Mouse (Mus musculus): ENCODE measurements around the gene Ccdc120. TPM values are rescaled to one million over a fixed set of nuclear protein-coding genes. Genes with fewer than 3 reads are reported as not detected.

Ccdc120 gene
- 17.7 and 22.4 TPM in 2 replicates for polyA plus RNA-seq (2015; fragmentation: Nextera tagmentation; extraction: Ambion mirVana)

- H3K9me3 ChIP-seq, result no peaks in the 10 kb centered on the region
- H3K4me3 ChIP-seq, result peak within 1 kb of the TSS; percentile 60
- H3K36me3 ChIP-seq, result no peaks in the 10 kb centered on the region
- peak within 1 kb of the TSS; percentile 60 for H3K4me2 ChIP-seq
- H3K27me3 ChIP-seq, result no peaks in the 10 kb centered on the region
- peak within 1 kb of the TSS; percentile 77 for H3K9ac ChIP-seq
- peaks cover 6% of the 10 kb centered on the region; the same call in 1 of the 2 replicates for H3K4me1 ChIP-seq
- H3K27ac ChIP-seq, result no peak within 1 kb of the TSS
- ATAC-seq (ENCODE audit: insufficient number of reproducible peaks, insufficient read depth, low FRiP score, low TSS enrichment, low read depth), result peak; percentile 74
- 21% methylated on average over 42 of the region's 56 CpGs for WGBS
Observed at GRCm38 (mm10) chrX:7750432-7751116, at the start of gene Ccdc120. Gene Ccdc120, minus strand, starts transcription at chrX:7750905.

DNA sequence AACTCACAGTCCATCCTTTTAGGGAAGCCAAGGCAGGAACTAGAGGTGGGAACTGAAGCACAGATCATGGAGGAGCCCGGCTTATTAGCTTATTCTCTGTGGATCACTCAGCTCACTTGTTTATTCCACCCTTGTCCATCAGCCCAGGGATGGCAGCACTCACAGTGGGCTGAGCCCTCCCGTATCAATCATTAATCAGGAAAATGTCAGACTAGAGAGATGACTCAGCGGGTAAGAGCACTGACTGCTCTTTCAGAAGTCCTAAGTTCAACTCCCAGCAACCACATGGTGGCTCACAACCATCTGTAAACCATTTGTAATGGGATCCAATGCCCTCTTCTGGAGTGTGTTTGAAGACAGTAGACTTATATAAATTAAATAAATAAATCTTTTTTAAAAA lies 46.6 kb upstream of the Ccdc120 start:
- no peak overlapping the region for H3K4me2 ChIP-seq
- ATAC-seq (ENCODE audit: insufficient number of reproducible peaks, insufficient read depth, low FRiP score, low TSS enrichment, low read depth), result no peak
- 77% methylated on average over 3 of the region's 3 CpGs for WGBS

DNA sequence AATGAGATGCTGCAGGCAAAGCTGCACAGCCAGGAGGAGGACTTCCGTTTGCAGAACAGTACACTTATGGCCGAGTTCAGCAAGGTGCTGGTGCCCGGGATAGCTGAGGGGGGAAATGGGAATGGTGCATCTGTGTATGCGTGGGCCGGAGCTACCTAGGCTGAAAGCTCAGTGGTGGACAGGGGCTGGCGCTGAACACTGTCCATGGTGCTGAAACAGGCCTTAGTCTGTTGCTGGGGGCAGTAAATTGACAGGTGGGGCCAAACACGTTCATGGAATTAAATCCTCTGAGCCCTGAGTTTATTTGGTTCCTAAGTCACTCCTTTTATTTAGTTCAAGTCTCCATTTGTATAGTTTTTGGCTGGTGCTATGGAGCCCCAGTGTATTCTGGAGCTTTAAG lies 44.3 kb upstream of the Ccdc120 start:
- Histone ChIP-seq H3K27ac (no peak overlapping the region), H3K36me3 (peaks cover 14% of the 10 kb centered on the region), H3K27me3 (no peaks in the 10 kb centered on the region), H3K9me3 (no peaks in the 10 kb centered on the region), H3K4me3 (no peak overlapping the region), H3K9ac (no peak overlapping the region), H3K4me1 (peaks cover 4% of the 10 kb centered on the region), H3K4me2 (no peak overlapping the region)
- no peak for ATAC-seq (ENCODE audit: insufficient number of reproducible peaks, insufficient read depth, low FRiP score, low TSS enrichment, low read depth)
- 28% methylated on average over 7 of the region's 7 CpGs for WGBS

More for the DNA sequence above, 46.6 kb upstream of the Ccdc120 start:
- Histone ChIP-seq H3K9me3 (no peaks in the 10 kb centered on the region), H3K9ac (no peak overlapping the region), H3K4me3 (no peak overlapping the region), H3K27ac (no peak overlapping the region), H3K27me3 (no peaks in the 10 kb centered on the region), H3K36me3 (peaks cover 25% of the 10 kb centered on the region), H3K4me1 (no peaks in the 10 kb centered on the region)

DNA sequence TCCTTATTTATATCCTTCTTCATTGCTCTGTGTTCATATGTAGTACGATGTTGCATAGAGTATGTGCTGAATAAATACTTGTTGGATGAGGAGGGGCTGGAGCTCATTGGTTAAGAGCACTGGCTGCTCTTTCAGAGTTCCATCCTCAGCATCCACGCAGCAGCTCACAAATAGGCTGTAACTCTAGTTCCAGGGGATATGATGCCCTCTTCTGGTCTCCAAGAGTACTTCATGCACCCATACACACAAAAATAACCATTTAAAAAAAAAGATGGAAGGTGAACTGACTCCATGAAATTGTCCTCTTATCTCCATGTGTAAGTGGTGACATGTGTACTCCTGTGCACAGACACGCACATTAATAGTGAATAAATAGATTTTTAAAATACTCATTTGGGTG lies 42.7 kb upstream of the Ccdc120 start:
- peaks cover 5% of the 10 kb centered on the region; the same call in 1 of the 2 replicates for H3K36me3 ChIP-seq
- H3K9me3 ChIP-seq, result no peaks in the 10 kb centered on the region
- H3K4me1 ChIP-seq, result peaks cover 4% of the 10 kb centered on the region
- no peak overlapping the region for H3K27ac ChIP-seq
- H3K4me3 ChIP-seq, result no peak overlapping the region
- 57% methylated on average over 3 of the region's 3 CpGs for WGBS
- H3K4me2 ChIP-seq, result no peak overlapping the region
- no peak for ATAC-seq (ENCODE audit: insufficient number of reproducible peaks, insufficient read depth, low FRiP score, low TSS enrichment, low read depth)
- no peaks in the 10 kb centered on the region for H3K27me3 ChIP-seq
- H3K9ac ChIP-seq, result no peak overlapping the region

DNA sequence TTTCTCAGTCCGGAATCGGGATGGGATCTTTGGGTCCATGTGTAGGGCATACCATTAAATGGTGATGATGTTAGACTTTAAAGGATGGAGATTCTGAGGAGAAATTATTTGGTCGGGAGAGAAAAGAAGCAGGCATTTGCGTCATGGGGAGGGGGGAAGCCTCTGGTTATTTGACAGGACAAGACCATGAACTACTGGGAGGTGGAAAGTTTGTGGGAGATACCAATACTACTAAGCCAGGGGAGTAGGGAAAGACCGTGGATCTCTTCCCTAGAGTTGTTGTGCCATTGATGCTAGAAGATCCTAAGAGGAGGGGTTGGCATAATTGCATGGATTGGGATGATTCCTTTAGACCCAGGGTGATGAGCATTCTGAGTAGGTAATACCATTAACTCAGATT lies 39.6 kb upstream of the Ccdc120 start:
- 29% methylated on average over 5 of the region's 5 CpGs for WGBS
- peak overlapping the region; percentile 55 for H3K4me3 ChIP-seq
- H3K9ac ChIP-seq, result peak overlapping the region; percentile 69
- H3K27me3 ChIP-seq, result no peaks in the 10 kb centered on the region
- H3K36me3 ChIP-seq, result peaks cover 5% of the 10 kb centered on the region; the same call in 1 of the 2 replicates
- H3K9me3 ChIP-seq, result no peaks in the 10 kb centered on the region
- H3K4me2 ChIP-seq, result peak overlapping the region; percentile 63
- no peak for ATAC-seq (ENCODE audit: insufficient number of reproducible peaks, insufficient read depth, low FRiP score, low TSS enrichment, low read depth)
- H3K27ac ChIP-seq, result no peak overlapping the region
- peaks cover 4% of the 10 kb centered on the region for H3K4me1 ChIP-seq

DNA sequence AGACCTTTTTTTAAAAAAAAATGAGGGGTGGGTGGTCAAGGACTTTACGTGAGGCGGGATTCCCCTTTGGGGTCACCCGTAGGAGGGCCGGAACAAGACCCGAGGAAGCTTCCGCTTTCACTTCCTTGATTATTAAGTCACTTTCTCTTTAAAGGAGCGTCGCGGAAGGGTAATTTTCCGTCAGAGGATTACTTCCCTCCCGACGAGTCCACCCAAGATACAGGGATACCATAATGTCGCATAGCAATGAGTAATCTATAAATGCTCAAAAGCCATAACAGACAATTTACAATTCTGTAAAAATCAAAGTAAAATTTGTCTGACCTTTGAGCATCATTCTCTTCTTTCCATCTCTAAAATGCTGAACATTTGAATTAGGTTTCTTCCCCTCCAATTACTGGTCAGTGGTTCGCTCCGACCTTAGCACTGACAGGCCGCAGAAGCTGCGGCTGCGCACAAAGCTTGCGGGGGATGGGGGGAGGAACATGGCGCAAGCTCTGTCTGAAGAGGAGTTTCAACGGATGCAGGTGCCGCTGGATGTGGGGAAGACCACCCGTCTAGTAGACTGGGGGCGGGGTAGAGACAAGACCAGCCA lies 38.9 kb upstream of the Ccdc120 start, which contains the start of gene Gripap1:
Gene Gripap1, plus strand, starts transcription at position 224 of the 595 bp plus-strand sequence.
- Histone ChIP-seq H3K4me2 (peak within 1 kb of the TSS; percentile 63), H3K27me3 (no peaks in the 10 kb centered on the region), H3K27ac (no peak within 1 kb of the TSS), H3K9me3 (no peaks in the 10 kb centered on the region), H3K36me3 (peaks cover 5% of the 10 kb centered on the region; the same call in 1 of the 2 replicates), H3K4me1 (peaks cover 4% of the 10 kb centered on the region), H3K4me3 (peak within 1 kb of the TSS; percentile 55), H3K9ac (peak within 1 kb of the TSS; percentile 69)
- peak; percentile 72; the same call in 1 of the 2 replicates for ATAC-seq (ENCODE audit: insufficient number of reproducible peaks, insufficient read depth, low FRiP score, low TSS enrichment, low read depth)
- 18% methylated on average over 24 of the region's 24 CpGs for WGBS

- no peaks in the 10 kb centered on the region for H3K9me3 ChIP-seq
- H3K4me1 ChIP-seq, result no peaks in the 10 kb centered on the region
- H3K4me2 ChIP-seq, result no peak overlapping the region
- no peak overlapping the region for H3K9ac ChIP-seq
- H3K4me3 ChIP-seq, result no peak overlapping the region
- no peak overlapping the region for H3K27ac ChIP-seq
- no peak for ATAC-seq (ENCODE audit: insufficient number of reproducible peaks, insufficient read depth, low FRiP score, low TSS enrichment, low read depth)
- WGBS, result 74% methylated on average over 4 of the region's 4 CpGs
- H3K36me3 ChIP-seq, result no peaks in the 10 kb centered on the region
- H3K27me3 ChIP-seq, result no peaks in the 10 kb centered on the region
Observed at GRCm38 (mm10) chrX:7782603-7783092, 31.9 kb upstream of the Ccdc120 start.

- Histone ChIP-seq H3K4me2 (no peak overlapping the region), H3K36me3 (peaks cover 2% of the 10 kb centered on the region; the same call in 1 of the 2 replicates), H3K9ac (no peak overlapping the region), H3K4me1 (no peaks in the 10 kb centered on the region), H3K27me3 (no peaks in the 10 kb centered on the region), H3K9me3 (no peaks in the 10 kb centered on the region), H3K4me3 (no peak overlapping the region), H3K27ac (no peak overlapping the region)
- no peak for ATAC-seq (ENCODE audit: insufficient number of reproducible peaks, insufficient read depth, low FRiP score, low TSS enrichment, low read depth)
- WGBS, result 19% methylated on average over 3 of the region's 3 CpGs
Observed at GRCm38 (mm10) chrX:7779294-7779693, 28.6 kb upstream of the Ccdc120 start.

GRCm38 (mm10) chrX:7778450-7779244 lies 27.9 kb upstream of the Ccdc120 start:
- Histone ChIP-seq H3K36me3 (peaks cover 8% of the 10 kb centered on the region), H3K4me2 (no peak overlapping the region), H3K4me3 (no peak overlapping the region), H3K9ac (no peak overlapping the region), H3K27me3 (no peaks in the 10 kb centered on the region), H3K9me3 (no peaks in the 10 kb centered on the region), H3K4me1 (no peaks in the 10 kb centered on the region), H3K27ac (no peak overlapping the region)
- WGBS, result 72% methylated on average over 7 of the region's 7 CpGs
- no peak for ATAC-seq (ENCODE audit: insufficient number of reproducible peaks, insufficient read depth, low FRiP score, low TSS enrichment, low read depth)

GRCm38 (mm10) chrX:7776329-7777082 lies 25.8 kb upstream of the Ccdc120 start:
- H3K36me3 ChIP-seq, result peaks cover 28% of the 10 kb centered on the region
- no peak overlapping the region for H3K9ac ChIP-seq
- no peaks in the 10 kb centered on the region for H3K4me1 ChIP-seq
- no peaks in the 10 kb centered on the region for H3K9me3 ChIP-seq
- no peak for ATAC-seq (ENCODE audit: insufficient number of reproducible peaks, insufficient read depth, low FRiP score, low TSS enrichment, low read depth)
- no peaks in the 10 kb centered on the region for H3K27me3 ChIP-seq
- no peak overlapping the region for H3K27ac ChIP-seq
- 52% methylated on average over 8 of the region's 8 CpGs for WGBS
- H3K4me2 ChIP-seq, result no peak overlapping the region
- no peak overlapping the region for H3K4me3 ChIP-seq
